ENCODE assay signal across 16 mouse cellular contexts in genomic region chr11:46036374-46036773, GRCm38 (mm10). TPM values are rescaled to one million over a fixed set of nuclear protein-coding genes. Genes with fewer than 3 reads are reported as not detected.
"Had no signal": no experiment of that assay in that cellular context is flagged by ENCODE, and none has a peak within 500 bp of the region (broad histone marks: within the 10 kb centered on the region; RNA-seq: fewer than 3 reads in every experiment).

No protein-coding gene starts in this region.

- H3K4me1 ChIP-seq: neural tube, embryonic 15.5 days; stomach, embryonic 15.5 days had no signal

- H3K27me3 ChIP-seq: neural tube, embryonic 15.5 days; stomach, embryonic 15.5 days had no signal

- H3K4me2 ChIP-seq: neural tube, embryonic 15.5 days; stomach, embryonic 15.5 days had no signal

- H3K27ac ChIP-seq: neural tube, embryonic 15.5 days; stomach, embryonic 15.5 days; stomach, postnatal 0 days had no signal

- H3K4me3 ChIP-seq: neural tube, embryonic 15.5 days; stomach, embryonic 15.5 days had no signal

- H3K36me3 ChIP-seq: neural tube, embryonic 15.5 days; stomach, embryonic 15.5 days had no signal

- DNase-seq: retina, postnatal 1 day; right cerebral cortex, adult 18-20 months; right cerebral cortex, postnatal 14 days; right cerebral cortex, postnatal 25 days; right cerebral cortex, postnatal 4 days; spleen, adult 18-20 months; thymus, adult 18-20 months; thymus, adult 2 months; thymus, postnatal 14 days; thymus, postnatal 25 days; thymus, postnatal 36 days; thymus, postnatal 4 days had no signal

- H3K9me3 ChIP-seq: neural tube, embryonic 15.5 days; stomach, embryonic 15.5 days had no signal

- H3K9ac ChIP-seq: neural tube, embryonic 15.5 days; stomach, embryonic 15.5 days had no signal

RNA-seq across cellular contexts. Expression of gene Sox30, which starts 56.3 kb away (rescaled TPM):
- total RNA-seq: neutrophil, adult 5-6 weeks had no signal
